Mouse (Mus musculus) erythroblast, embryonic 14.5 days (primary cell): Measurements from ENCODE around the gene Wdtc1.

Experiments used
- GATA1 ChIP-seq: IDR thresholded peaks from 2 replicates; pipeline ENCODE4 v1.6.1; 2012; ENCODE audit warnings: low read length, inconsistent platforms, mixed read lengths
- TAL1 ChIP-seq: IDR thresholded peaks from 3 replicates; pipeline ENCODE4 v1.6.1; 2012; ENCODE audit warnings: low read length, inconsistent platforms, mixed read lengths

DNA sequence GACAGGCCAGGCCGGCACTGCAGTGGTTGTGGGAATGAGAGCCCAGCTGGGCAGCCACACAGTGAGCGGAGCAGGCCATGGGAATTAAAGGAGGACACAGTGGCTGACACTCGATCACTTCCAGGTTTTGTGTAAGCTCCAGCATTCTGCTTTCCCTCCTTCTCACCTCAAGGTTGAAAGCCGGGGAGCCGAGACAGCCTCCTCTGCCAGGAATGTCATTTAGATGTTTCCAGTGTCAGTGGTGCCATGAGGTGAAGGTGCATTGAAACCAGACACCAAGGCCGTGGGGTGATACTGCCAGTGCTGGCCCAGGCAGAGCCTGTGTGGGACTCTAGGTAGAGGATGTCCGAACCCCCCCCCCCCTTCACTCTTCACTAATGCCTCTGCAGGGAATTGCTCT lies 46.8 kb upstream of the Wdtc1 start:
- TF ChIP-seq TAL1, result no peak
- no peak for TF ChIP-seq GATA1
